Mouse (Mus musculus): ENCODE measurements around the gene Myo1e. TPM values are rescaled to one million over a fixed set of nuclear protein-coding genes. Genes with fewer than 3 reads are reported as not detected.

Myo1e gene
- total RNA-seq (2021), result 10 to 100 TPM; 16.8 to 19.8 TPM
- long read RNA-seq, experiment 1, full-length matches to known transcripts, result 2 of 4 reads
- long read RNA-seq, experiment 1, partial matches to known transcripts, result 0 of 4 reads
- long read RNA-seq, experiment 1, other reads (novel, unspliced or antisense), result 2 of 4 reads
- long read RNA-seq, experiment 2, full-length matches to known transcripts, result 8 of 21 reads
- long read RNA-seq, experiment 2, partial matches to known transcripts, result 7 of 21 reads
- long read RNA-seq, experiment 2, other reads (novel, unspliced or antisense), result 6 of 21 reads

DNA sequence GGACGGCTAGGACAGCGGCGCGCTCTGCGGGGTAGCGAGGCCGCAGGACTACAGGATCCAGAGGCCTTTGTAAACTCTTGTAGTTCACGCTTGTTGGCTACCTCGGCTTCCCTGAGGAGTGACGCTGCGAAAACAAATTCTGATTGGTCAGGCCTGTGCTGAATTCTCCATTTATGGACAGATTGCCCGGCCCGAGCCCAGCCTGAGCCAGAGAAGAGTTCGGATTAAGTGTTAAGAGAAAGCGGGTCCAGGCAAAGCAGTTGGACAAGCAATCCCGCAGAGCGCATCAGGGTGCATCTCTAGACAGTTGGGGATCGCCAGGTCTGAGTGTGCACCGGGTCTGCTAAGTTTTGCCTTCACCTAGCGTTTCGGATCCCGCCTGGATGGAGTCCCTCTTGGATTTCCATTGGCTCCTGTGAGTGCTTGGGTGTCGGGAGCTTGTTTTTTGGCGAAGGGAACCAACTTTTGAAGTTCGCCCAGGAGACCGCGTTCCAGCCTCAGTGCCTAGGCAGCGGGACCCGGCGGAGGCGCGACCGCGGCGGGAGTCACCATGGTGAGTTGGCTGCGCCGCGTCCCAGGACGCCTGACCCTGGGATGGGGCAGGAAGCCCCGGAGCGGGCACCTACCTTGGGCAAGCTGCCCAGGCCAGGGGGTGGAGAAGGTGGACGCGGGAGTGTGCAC is at the start of gene Myo1e:
TSS of gene Myo1e (plus strand) at position 200 of the 681 bp plus-strand sequence.
- DNase-seq (ENCODE audit: low spot score in 2 of 2), result peak; percentile 53 to 66

DNA sequence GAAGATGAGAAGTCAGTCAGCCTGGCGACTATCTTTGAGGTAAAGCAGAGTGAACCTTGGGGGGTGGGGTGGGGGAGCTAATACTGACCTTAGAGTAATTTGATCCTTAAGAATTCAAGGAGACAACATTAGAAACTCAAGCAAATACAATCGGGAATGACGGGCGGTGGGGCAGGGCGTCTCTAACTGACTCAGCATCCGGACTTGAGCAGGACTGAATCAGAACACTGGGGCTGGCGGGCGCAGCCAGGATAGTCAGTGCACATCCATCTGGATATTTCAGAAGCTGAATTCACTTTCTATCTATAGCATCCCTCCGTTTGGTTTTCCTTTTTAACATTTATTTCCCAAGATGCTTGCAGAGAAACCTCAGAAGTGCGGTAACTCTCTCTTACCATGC is 47.1 kb upstream of the Myo1e start:
- no peak for DNase-seq (ENCODE audit: low spot score in 2 of 2)

DNA sequence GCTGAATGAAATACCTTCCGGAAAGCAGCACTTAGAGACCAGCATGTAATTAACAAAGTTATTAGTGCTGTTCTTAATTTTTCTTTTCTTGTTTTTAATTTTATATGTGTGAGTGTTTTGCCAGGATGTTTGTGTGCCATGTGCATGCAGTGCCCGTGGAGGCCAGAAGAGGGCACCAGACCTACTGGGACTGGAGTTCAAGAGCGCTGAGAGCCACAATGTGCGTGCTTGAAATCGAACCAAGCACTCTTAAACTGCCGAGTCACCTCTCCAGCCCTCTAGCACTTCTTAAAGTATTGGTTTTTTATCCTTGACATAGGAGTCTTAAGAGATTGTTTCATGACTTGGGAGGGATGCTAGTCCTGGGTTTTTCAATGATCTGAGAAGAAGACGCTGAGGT is 38.2 kb upstream of the Myo1e start:
- DNase-seq (ENCODE audit: low spot score in 2 of 2), result no peak

DNA sequence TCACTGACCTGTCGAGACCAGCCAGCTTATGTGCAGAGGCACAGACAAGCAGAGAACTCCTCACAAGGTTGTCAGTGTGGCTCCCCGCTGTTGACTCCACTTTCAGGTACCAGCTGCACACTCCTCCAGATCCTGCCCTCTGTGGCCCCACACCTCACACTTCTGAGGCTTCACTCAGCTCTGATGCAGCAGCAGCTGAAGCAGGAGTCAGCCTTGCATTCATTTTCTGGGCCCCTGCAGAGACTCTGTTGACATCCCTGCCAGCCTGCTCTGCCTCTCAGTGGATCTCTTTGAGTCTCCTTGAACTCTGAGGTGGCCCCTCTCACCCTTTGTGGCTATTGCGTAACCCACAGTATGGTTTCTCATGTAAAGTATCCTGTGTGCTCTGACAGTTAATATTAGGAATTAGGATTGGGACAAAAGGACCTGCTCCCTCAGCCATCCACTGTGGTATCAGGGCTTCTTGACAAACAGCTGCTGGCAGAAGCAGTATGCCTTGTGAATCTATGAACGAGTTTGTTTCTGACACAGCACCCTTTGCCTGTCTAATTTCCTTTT is 32.8 kb upstream of the Myo1e start:
- DNase-seq (ENCODE audit: low spot score in 2 of 2), result no peak

DNA sequence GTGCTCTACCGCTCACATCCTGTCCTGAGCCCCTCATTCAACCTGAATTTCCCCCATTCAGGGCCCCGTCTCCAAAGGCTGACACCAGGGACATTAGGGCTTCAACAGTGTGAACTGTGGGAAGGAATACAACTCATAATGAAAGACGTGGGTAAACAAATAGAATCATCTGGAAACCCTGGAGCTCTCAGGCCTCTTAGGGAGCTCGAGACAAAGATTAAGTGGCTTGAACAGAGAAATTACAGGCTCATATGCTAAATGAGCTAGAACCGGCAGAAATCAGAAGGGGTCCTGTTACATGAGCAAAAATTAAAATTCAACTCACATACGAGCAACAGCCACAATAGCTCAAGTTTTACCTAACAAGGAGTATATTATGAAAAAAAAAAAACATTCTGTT is 32.3 kb upstream of the Myo1e start:
- DNase-seq (ENCODE audit: low spot score in 2 of 2), result no peak

DNA sequence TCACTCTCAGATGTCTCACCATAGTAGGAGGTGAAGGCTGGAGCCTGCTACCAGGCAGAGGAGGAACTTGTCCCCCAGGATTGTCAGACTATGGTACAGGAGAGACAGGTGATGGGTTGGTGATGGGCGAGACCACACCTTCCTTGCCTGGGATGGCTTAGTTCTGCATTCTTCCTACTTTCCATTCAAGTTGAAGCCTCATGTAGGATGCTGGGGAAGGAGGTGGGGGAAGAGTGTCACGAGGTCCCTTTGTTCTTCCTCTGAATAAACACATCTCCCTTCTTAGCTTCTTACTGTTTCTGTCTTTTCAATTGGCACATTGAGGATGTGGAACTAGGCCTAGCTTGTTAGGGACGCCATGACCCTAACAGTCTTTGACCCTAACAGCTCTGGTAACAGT is 30.9 kb upstream of the Myo1e start:
- DNase-seq (ENCODE audit: low spot score in 2 of 2), result no peak

DNA sequence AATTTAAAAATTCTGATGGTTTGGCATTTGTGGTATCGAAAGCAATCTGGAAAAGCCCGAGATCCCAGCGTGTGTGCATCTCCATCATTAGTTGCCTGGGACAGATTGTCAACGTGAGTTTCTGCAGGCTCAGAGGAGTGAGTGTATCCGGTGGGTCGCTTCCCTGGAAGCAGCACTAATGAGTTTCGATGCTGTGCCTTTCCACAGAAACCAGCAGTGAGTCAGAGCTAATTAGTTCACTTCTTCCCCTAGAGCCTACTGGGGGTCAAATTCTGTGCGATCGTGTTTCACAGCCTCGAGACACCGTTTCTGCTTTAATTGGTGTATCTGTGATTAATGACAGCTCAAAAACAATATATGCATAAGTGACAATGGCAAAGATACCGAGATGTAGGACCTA is 25.4 kb upstream of the Myo1e start:
- DNase-seq (ENCODE audit: low spot score in 2 of 2), result no peak

DNA sequence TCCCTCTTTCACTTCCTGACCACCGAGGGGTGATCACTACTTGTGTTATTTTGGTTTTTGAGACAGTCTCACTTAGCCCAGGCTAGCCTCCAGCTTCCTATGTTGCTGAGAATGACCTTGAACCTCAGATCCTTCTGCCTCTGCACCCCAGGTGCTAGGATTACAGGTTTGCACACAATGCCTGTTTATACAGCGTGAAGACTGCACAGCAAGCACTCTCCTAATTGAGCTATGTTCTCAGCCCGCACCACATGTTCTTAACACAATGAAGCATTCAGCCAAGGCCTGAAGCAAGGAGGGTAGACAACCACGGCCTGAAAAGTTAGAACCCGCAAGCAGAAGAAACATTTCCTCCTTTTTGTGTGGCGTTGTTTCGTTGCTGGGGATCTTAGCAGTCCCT is 24.5 kb upstream of the Myo1e start:
- no peak for DNase-seq (ENCODE audit: low spot score in 2 of 2)

DNA sequence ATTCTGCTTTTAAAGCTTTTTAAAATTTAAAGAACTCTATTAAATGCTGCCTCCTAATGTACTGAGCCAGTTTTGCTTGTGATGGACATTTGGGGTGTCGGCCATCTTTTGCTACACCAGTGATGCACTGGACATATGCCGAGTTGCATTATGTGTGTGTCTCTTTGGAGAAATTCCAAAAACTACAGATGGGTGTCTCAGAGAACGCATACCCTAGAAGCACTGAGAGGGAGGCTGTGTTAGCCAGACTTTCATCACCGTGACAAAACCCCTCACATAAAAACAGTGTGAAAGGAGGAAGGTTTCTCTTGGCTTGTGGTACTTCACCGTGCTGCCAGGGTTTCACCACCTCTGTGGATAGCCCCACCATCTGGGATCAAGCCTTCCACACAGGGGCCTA is 14.8 kb upstream of the Myo1e start:
- no peak for DNase-seq (ENCODE audit: low spot score in 2 of 2)

DNA sequence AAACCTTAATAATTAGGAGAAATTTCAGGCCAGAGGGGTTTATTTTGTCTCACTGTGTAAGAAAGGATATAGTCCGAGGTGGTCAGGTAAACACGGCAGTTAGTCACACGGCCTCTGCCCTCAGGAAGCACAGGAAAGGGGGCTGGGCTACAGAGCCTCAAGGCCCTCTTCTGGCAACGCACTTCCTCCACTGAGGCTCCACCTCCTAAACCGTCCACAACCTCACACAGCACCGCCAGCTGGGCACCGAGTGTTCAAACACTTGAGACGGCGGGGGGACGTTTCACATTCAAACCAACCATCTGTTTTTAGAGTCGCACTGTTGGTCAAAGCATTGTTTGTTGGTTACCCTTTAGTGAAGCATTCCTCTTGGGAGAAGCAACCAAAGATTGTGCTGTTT is 12.5 kb upstream of the Myo1e start:
- DNase-seq (ENCODE audit: low spot score in 2 of 2), result no peak

DNA sequence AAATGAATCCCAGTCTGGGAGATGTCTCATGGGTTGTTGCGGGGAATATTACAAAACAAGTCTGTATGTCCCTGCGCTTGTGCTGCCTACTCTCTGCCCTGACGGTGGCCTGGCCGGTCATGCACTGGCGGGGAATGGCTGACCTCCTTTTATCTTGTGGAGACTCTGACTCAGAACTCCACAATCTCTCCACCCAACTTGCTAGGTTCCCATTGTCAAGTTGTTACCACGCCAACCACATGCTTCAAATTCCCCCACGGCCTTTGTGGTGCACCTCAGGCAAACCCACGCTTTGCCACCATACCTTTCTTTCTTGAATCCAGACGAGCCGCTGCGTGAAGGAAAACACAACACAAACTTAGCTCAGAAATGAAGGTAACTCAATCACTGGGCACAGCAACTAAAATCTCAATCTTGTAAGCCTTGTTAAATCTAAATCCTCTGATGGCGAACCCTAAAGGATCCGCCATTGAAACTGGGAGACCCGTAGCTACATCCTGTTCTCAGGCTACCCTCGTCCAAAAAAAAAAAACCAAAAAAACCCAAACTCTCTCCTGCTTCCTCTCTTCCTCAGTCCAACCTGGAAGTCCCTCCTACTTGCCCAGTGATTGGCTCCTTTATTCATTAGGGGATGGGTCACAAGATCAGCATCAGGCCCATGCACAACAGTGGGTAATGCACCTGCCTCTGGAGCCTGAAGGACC is 10.0 kb upstream of the Myo1e start:
- no peak for DNase-seq (ENCODE audit: low spot score in 2 of 2)

DNA sequence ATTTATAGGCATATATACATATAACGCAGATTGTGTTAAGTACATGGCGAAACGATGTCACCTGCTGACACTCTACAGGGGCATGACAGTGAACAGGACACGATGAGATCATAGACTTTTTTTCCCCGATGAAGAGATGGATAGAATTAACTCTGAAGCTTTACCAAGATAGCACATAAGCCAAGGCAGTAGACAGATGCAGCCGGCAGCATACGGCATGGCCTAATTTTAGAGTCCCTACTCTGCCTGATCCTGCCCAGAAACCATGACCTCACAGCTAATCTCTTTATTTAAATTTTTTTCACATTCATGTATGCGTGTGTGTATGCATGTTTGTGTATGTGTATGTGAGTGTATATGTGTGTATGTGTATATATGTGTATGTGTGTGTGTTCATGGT is 9.2 kb upstream of the Myo1e start:
- no peak for DNase-seq (ENCODE audit: low spot score in 2 of 2)

DNA sequence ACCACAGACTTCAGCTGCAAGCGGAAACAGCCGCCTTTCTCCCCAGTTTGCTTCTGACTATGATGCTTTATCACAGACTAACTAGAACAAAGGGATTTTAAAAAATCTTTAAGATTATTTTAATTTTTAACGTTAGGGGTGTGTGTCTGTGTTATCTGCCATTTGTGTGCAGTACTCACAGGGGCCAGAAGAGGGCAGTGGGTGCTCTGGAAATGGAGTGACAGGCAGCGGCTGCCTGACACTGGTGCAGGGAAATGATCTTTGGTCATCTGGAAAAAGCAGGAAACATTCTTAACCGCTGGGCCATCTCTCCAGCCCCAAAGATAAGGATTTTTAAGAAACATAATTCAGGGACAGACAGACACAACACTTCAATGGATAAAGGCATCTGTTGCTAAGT is 4.4 kb upstream of the Myo1e start:
- peak in 1 of 2 experiments; percentile 20 for DNase-seq (ENCODE audit: low spot score in 2 of 2)

DNA sequence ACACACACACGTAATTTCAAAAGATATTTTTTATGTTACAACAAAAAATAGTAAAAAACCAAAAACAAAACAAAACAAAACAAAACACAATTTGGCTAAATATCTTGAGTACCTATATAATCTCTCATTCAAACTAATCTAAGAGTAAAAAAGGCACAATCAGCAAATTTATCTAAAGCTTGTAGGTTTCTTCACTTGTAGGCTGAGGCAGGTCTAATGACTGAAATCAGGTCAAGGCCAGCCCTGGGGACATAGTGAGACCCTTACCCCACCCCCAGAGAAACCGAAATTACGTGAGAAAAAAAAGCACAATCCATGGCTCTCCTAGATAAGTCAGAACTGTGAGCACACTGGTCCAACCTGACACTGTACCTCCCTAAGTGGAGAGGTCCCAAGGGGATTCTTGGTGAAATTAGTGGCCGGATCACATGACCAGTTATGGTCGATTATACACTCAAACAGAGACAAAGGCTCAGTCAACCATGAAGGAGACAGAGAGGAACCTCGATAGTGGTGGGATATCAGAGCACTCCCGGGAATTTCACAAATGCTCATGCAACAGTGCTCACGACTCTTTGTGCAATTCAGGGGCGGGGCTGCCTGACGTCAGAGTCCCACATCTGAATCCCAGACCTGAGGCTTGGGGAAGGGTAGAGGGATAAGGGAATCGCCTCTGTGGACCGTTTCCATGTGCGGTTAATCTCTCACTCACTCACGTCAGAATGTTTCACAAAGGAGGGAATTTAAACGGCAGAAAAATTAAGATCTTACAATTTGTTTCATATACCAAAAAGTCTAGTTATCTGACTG is 3.7 kb upstream of the Myo1e start:
- no peak for DNase-seq (ENCODE audit: low spot score in 2 of 2)

DNA sequence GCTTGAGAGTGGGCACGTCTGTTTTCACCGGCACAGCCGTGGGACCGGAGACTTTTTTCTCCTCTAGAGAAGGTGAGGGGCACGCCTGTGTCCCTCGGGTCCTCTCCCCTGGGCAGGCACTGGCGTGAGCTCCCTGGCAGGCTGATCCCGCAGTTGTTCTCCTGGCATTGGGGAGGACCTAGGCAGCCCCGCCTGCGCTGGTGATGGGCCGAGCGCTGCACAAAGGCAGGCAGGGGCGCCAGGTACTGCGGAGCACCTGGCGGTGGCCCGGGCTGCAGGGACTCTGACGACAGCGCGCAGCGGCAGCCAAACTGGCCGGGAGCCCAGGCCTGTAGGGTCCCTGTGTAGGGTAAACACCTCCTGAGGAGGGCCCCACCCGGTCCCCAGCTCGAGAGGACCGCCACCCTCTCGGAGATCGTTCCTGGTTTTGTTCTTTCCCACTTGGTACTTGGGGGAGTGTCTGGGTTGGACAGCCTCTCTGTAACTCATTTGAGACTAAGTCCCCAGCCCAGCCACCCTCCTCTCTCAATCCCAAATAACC is 901 bp downstream of the Myo1e start:
- DNase-seq (ENCODE audit: low spot score in 2 of 2), result peak in 1 of 2 experiments; percentile 3

DNA sequence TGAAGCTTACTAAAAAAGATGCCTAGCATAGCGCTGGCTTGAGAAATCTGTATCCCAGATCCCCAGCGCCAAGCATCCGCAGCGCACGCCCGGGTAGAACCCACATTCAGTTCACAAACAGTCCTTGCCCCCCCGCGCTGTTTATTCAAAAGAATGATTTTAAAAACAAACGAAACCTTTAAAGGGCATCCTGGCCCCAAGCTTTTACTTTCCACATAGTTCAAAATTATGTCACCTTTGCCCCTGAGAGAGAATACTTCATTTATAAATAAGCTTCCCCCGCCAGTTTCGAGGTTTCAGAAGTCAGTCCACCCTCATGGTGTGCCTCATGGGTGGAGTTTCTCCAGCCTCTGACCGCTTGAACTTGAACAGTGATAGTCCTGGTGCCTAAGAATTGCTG is 1.6 kb downstream of the Myo1e start:
- DNase-seq (ENCODE audit: low spot score in 2 of 2), result no peak

DNA sequence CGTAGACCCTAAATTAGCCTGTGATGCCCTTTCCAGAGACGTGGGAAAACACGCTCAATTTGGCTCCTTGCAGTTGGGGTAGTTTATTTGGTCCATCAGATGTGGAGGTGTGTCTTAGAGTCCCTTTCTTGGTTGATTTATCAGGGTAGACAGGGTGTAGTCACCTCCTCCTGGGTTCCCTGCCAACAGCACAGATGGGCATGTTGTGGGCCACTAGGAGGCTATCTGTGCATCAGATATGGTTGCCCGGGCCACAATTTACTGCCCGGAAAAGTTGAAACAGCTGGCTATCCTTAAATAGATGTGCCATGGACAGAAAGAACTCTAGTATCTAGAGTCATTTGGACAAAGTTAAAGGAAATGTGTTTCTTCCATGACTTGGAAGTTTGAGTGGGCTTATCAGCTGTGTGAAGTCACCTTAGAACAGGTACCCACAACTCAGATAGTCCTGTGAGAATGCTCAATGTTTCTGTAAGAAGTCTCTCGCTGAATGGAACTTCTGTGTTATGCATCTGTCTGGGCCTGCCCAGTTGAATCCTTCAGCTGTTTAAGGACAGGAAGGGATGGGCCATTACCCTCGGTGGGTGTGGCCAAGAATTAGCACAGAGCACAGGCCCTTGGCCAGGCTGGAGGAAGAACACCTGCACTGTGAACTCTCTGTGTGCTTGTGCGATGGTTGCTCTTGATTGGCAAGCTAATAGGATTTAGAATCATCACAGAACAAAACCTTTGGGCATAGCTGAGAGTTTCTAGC is 2.3 kb downstream of the Myo1e start:
- DNase-seq (ENCODE audit: low spot score in 2 of 2), result no peak

DNA sequence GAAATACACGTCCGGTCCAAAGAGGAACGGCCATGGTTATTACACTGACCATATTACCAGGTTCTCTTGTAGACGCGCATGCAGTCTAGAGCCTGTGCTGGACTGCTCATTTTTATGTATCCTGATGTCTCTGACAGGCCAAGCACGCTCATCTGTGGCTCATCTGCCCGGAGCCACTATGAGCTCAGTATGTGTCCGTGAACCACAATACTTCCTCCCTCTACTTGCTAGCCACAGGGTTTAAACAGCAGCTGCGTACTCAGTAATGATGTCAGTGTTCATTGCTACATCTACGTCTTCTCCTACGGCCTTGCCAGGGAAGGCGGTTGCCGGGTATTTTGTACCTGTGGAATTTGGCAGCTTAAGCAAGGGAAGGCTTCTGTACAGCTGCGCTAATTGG is 4.5 kb downstream of the Myo1e start:
- no peak for DNase-seq (ENCODE audit: low spot score in 2 of 2)

DNA sequence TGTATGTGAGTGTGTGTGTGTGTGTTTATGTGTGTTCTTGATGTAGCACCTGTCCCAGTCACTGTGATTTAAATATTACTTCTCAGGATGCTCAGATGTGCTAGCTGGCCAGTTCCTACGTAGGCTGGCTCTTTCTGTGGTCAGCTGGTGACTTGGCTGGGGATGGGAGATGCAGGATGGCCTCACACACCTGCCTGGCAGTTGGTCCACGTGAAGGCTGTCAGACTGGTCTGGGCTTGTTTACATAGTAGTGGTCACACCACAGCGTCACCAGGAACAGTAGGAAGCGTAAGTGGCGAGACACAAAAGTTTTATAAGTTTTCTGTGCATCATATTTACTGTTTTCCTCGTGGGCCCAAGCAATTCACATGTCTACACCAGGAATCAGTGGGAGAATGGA is 9.4 kb downstream of the Myo1e start:
- no peak for DNase-seq (ENCODE audit: low spot score in 2 of 2)

DNA sequence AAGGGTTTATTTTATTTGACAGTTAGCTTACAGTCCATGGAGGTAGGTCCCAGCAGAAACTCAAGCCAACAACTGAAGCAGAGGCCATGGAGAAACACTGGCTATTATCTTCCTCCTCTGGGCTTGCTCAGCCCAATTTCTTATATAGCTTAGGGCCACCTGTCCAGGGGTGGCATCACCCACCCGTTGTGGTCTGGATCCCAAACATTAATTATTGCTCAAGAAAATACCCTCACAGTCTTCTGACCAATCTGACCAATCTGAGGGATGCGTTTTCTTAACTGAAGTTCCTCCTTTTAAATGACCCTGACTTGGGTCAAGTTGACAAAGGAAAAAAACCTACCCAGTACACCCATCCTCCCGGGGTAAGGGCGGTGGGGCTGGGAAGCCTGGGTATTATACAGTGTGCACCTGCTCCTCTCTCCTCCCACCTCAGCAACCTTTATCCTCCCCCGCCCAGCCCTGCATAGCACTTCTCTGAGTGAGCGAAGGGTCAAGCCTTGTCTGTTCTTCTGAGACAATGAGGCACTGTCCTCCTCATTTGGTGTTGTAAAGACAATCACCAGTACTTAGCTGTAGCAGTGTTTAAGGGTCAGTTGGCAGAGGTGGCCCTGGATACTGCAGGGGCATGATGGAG is 12.3 kb downstream of the Myo1e start:
- DNase-seq (ENCODE audit: low spot score in 2 of 2), result no peak
